Mouse (Mus musculus) stomach, postnatal 0 days (tissue): ENCODE measurements around the gene Tle4. TPM values are rescaled to one million over a fixed set of nuclear protein-coding genes. Genes with fewer than 3 reads are reported as not detected.
A peak's percentile ranks its signal among the peaks of the same experiment; 100 is the strongest.

Source experiments
- ATAC-seq: fragments of 200-750 bp; cut with Nextera tagmentation; 2 replicates; pipeline ENCODE4 v1.8.0; 2017; ENCODE audit not compliant: low FRiP score, low TSS enrichment
- DNase-seq: peaks from one replicate; pipeline ENCODE4 v3.0.0-alpha.2; 2016; ENCODE audit warnings: low spot score
- H3K27ac ChIP-seq: fragments of 300-500 bp; sonication (generic); replicated peaks from 2 replicates; pipeline ENCODE4 v1.5.1; 2014; ENCODE audit warnings: mild to moderate bottlenecking, control low read depth
- H3K27me3 ChIP-seq: fragments of 300-500 bp; sonication (generic); 2 replicates; pipeline ENCODE4 v1.6.1; 2014; ENCODE audit warnings: low read length; ENCODE audit not compliant: control insufficient read depth, insufficient read depth
- H3K36me3 ChIP-seq: fragments of 300-500 bp; sonication (generic); 2 replicates; pipeline ENCODE4 v1.6.1; 2014; ENCODE audit warnings: low read length, mixed read lengths; ENCODE audit not compliant: control insufficient read depth, insufficient read depth
- H3K4me1 ChIP-seq: fragments of 300-500 bp; sonication (generic); replicated peaks from 2 replicates; pipeline ENCODE4 v1.6.1; 2014; ENCODE audit warnings: antibody characterized with exemption; ENCODE audit not compliant: control insufficient read depth, insufficient read depth
- H3K4me2 ChIP-seq: fragments of 300-500 bp; sonication (generic); replicated peaks from 2 replicates; pipeline ENCODE4 v1.6.1; 2014; ENCODE audit warnings: low read depth, mild to moderate bottlenecking, control low read depth, moderate library complexity
- H3K4me3 ChIP-seq: fragments of 300-500 bp; sonication (generic); 2 replicates; pipeline ENCODE4 v1.5.1; 2014; ENCODE audit warnings: low read depth, low read length, control low read depth
- H3K9ac ChIP-seq: fragments of 300-500 bp; sonication (generic); 2 replicates; pipeline ENCODE4 v1.6.1; 2014; ENCODE audit warnings: mild to moderate bottlenecking, low read length, control low read depth, mixed read lengths
- H3K9me3 ChIP-seq: fragments of 300-500 bp; sonication (generic); 2 replicates; pipeline ENCODE4 v1.6.1; 2016; ENCODE audit warnings: low read length; ENCODE audit not compliant: control insufficient read depth
- CTCF ChIP-seq: IDR thresholded peaks from 2 replicates; pipeline ENCODE4 v1.5.1; 2016; ENCODE audit warnings: antibody characterized with exemption, low read depth, mild to moderate bottlenecking, moderate library complexity
- EP300 ChIP-seq: optimal IDR thresholded peaks from 2 replicates; pipeline ENCODE3; 2016; ENCODE audit warnings: antibody characterized with exemption
- WGBS: fragments of 180-500 bp; shearing (Covaris S2); extraction: QIAGEN DNeasy Blood & Tissue Kit; methylation state at CpG from one replicate; pipeline ENCODE4 v1.1.7; 2014; 5-methylcytosine and 5-hydroxymethylcytosine counted together
- polyA plus RNA-seq: library from polyadenylated mRNA; unstranded; fragments of >200 nt; fragmentation: Nextera tagmentation; extraction: Ambion mirVana; gene quantifications from 2 replicates; pipeline ENCODE4 v1.2.1, GENCODE M21; 2015

The Tle4 gene
- polyA plus RNA-seq, 1 experiment from 2014 or later, result 5.1 TPM

- Histone ChIP-seq H3K4me1 (0 out of 2 replicates have a peak, but pooled peaks cover 3% of the 10 kb centered on the region), H3K9ac (no peak overlapping the region), H3K27ac (no peak overlapping the region), H3K36me3 (no peaks in the 10 kb centered on the region), H3K9me3 (no peaks in the 10 kb centered on the region), H3K27me3 (no peaks in the 10 kb centered on the region), H3K4me2 (no peak overlapping the region), H3K4me3 (no peak overlapping the region)
- no peak for TF ChIP-seq CTCF
- TF ChIP-seq EP300, result no peak
- ATAC-seq (no peak), DNase-seq (no peak)
- 86% methylated on average over 3 of the region's 3 CpGs for WGBS
These were observed 2.5 kb upstream of the Tle4 start for GRCm38 (mm10) chr19:14600354-14600753.

- H3K27me3 ChIP-seq, result no peaks in the 10 kb centered on the region
- no peak for ATAC-seq
- TF ChIP-seq CTCF (no peak), EP300 (no peak)
- DNase-seq, result no peak
- H3K9me3 ChIP-seq, result no peaks in the 10 kb centered on the region
- H3K36me3 ChIP-seq, result no peaks in the 10 kb centered on the region
- no peak overlapping the region for H3K4me3 ChIP-seq
- 0 out of 2 replicates have a peak, but pooled peaks cover 3% of the 10 kb centered on the region for H3K4me1 ChIP-seq
- no peak overlapping the region for H3K9ac ChIP-seq
- WGBS, result 69% methylated on average over 8 of the region's 8 CpGs
- no peak overlapping the region for H3K27ac ChIP-seq
- no peak overlapping the region for H3K4me2 ChIP-seq
These were observed 2.0 kb upstream of the Tle4 start for GRCm38 (mm10) chr19:14599851-14600251.

DNA sequence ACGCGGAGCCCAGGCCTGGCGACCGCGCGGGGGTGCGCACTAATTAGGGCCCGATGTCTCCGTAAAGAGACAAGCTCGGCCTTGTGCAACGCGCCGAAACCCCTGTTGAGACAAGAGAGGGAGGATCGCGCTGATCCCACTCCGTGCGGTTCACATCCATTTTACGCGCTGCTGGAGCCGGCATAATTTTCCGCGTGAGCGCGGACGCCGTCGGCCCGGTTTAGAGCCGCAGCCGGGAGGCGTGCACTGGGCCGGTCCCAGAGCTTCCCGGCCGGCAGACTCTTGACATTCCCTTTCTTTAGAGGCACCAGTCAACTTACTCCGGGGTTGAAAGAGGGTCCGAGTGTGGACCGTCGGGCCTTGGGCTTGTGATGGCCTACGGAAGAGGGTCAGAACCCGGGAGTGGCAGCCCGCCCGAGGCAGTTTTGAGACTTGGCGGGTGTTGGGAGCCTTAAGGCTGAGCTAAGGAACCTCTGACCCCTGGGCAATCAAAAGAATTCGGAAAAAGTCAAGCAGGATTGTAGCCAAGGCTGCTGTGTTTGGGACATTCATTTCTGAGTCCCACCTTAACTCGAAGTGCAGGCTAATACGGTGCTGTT lies 938 bp upstream of the Tle4 start:
- ATAC-seq (peak; percentile 29), DNase-seq (no peak)
- H3K4me1 ChIP-seq, result 0 out of 2 replicates have a peak, but pooled peaks cover 3% of the 10 kb centered on the region
- H3K9ac ChIP-seq, result peak overlapping the region; percentile 62
- H3K27ac ChIP-seq, result peak overlapping the region; percentile 79
- TF ChIP-seq EP300 (peak; percentile 34), CTCF (no peak)
- peak overlapping the region; percentile 65 for H3K4me3 ChIP-seq
- WGBS, result 3% methylated on average over 46 of the region's 46 CpGs
- no peaks in the 10 kb centered on the region for H3K9me3 ChIP-seq
- H3K36me3 ChIP-seq, result no peaks in the 10 kb centered on the region
- H3K27me3 ChIP-seq, result no peaks in the 10 kb centered on the region
- peak overlapping the region; percentile 80 for H3K4me2 ChIP-seq

DNA sequence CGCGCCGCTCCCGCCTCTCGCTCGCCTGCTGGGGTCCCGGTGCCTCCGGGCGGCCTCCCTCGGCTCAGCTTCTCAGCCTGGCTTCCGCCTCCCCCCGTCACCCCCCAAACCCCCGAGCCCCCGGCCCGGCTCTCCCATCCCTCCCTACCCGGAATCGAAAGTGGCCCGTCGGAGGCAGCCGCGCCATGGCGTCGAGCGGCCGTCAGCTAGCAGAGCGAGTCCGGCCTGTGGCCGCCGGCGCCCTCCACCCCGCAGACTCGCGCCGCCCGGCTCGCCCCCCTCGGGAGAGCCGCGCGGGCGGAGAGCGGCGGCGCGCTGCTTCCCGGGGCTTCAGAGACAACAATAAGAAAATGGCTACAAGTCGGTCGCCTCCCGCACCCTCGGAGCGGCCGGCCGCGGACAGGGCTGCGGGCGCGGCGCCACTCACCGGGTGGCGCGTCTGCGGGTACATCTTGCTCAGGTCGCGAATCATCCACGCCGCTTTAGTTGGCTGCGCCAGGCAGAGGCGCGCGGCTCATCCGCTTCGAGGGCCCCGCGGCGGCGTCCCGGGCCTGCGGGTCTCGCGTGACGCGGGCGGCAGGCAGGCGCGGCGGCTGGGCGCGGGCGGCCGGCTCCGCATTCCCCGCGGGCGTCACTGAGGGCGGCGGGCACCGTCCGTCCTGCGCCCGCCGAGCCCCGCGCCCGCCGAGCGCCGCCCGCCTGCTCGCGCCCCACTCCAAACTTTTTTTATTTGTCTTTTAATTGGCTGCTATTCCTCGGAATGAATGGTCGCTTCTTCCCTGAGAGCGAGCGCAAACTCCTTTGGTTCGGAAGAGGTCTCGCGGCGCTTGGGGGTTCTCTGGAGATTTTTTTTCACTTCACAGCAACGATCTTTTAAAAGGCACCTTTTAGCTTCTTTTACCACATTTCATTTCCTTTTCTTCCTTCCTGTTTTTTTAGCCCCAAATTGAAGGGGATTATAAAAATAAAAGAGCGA lies 622 bp downstream of the Tle4 start:
- H3K4me3 ChIP-seq, result peak overlapping the region; percentile 88
- peak overlapping the region; percentile 90 for H3K9ac ChIP-seq
- no peaks in the 10 kb centered on the region for H3K36me3 ChIP-seq
- DNase-seq (peak; percentile 61), ATAC-seq (no peak)
- H3K27ac ChIP-seq, result peak overlapping the region; percentile 94
- no peaks in the 10 kb centered on the region for H3K27me3 ChIP-seq
- peak overlapping the region; percentile 66 for H3K4me2 ChIP-seq
- no peak for TF ChIP-seq CTCF
- TF ChIP-seq EP300, result no peak
- under 1% methylated on average over 113 of the region's 120 CpGs for WGBS
- H3K4me1 ChIP-seq, result 0 out of 2 replicates have a peak, but pooled peaks cover 3% of the 10 kb centered on the region
- no peaks in the 10 kb centered on the region for H3K9me3 ChIP-seq

- TF ChIP-seq CTCF (no peak), EP300 (no peak)
- no peaks in the 10 kb centered on the region for H3K9me3 ChIP-seq
- ATAC-seq, result no peak
- peak overlapping the region; percentile 66 for H3K4me2 ChIP-seq
- peak overlapping the region; percentile 88 for H3K4me3 ChIP-seq
- no peaks in the 10 kb centered on the region for H3K36me3 ChIP-seq
- WGBS, result under 1% methylated on average over 12 of the region's 12 CpGs
- no peak for DNase-seq
- H3K4me1 ChIP-seq, result 0 out of 2 replicates have a peak, but pooled peaks cover 3% of the 10 kb centered on the region
- peak overlapping the region; percentile 94 for H3K27ac ChIP-seq
- H3K27me3 ChIP-seq, result no peaks in the 10 kb centered on the region
- H3K9ac ChIP-seq, result peak overlapping the region; percentile 90
These were observed 1.4 kb downstream of the Tle4 start for GRCm38 (mm10) chr19:14596358-14596940.
